Mouse (Mus musculus) stomach, embryonic 16.5 days (tissue): Measurements from ENCODE around the gene Pnlip. TPM values are rescaled to one million over a fixed set of nuclear protein-coding genes. Genes with fewer than 3 reads are reported as not detected.
A peak's percentile ranks its signal among the peaks of the same experiment; 100 is the strongest.

Source experiments
- ATAC-seq: fragments of 200-750 bp; cut with Nextera tagmentation; 2 replicates; pipeline ENCODE4 v1.8.0; 2017; ENCODE audit warnings: moderate number of reproducible peaks, moderate TSS enrichment; ENCODE audit not compliant: insufficient read depth, low FRiP score
- H3K27ac ChIP-seq: fragments of 300-500 bp; sonication (generic); 2 replicates; pipeline ENCODE4 v1.5.1; 2014; ENCODE audit warnings: low read length
- H3K27me3 ChIP-seq: fragments of 300-500 bp; sonication (generic); 2 replicates; pipeline ENCODE4 v1.6.1; 2014; ENCODE audit warnings: low read length, control low read depth, mixed read lengths; ENCODE audit not compliant: control insufficient read depth, insufficient read depth
- H3K36me3 ChIP-seq: fragments of 300-500 bp; sonication (generic); 2 replicates; pipeline ENCODE4 v1.6.1; 2014; ENCODE audit warnings: low read length; ENCODE audit not compliant: control insufficient read depth, insufficient read depth
- H3K4me1 ChIP-seq: fragments of 300-500 bp; sonication (generic); 2 replicates; pipeline ENCODE4 v1.6.1; 2014; ENCODE audit warnings: low read length, control low read depth, mixed read lengths; ENCODE audit not compliant: control insufficient read depth, insufficient read depth
- H3K4me2 ChIP-seq: fragments of 300-500 bp; sonication (generic); 2 replicates; pipeline ENCODE4 v1.6.1; 2014; ENCODE audit warnings: low read depth, low read length, mixed read lengths
- H3K4me3 ChIP-seq: fragments of 300-500 bp; sonication (generic); replicated peaks from 2 replicates; pipeline ENCODE4 v1.5.1; 2014; ENCODE audit warnings: mild to moderate bottlenecking, low read length
- H3K9ac ChIP-seq: fragments of 300-500 bp; sonication (generic); 2 replicates; pipeline ENCODE4 v1.6.1; 2014; ENCODE audit warnings: low read length
- H3K9me3 ChIP-seq: fragments of 300-500 bp; sonication (generic); replicated peaks from 2 replicates; pipeline ENCODE4 v1.6.1; 2016; ENCODE audit warnings: low read length, control low read depth; ENCODE audit not compliant: control insufficient read depth
- WGBS: fragments of 180-500 bp; shearing (Covaris S2); extraction: QIAGEN DNeasy Blood & Tissue Kit; methylation state at CpG from one replicate; pipeline ENCODE4 v1.1.7; 2014; 5-methylcytosine and 5-hydroxymethylcytosine counted together
- polyA plus RNA-seq: library from polyadenylated mRNA; unstranded; fragments of >200 nt; fragmentation: Nextera tagmentation; extraction: Ambion mirVana; gene quantifications from 2 replicates; pipeline ENCODE4 v1.2.1, GENCODE M21; 2015

Gene Pnlip
- polyA plus RNA-seq, 1 experiment from 2014 or later, result 0.49 TPM

GRCm38 (mm10) chr19:58704556-58704955 lies 52.3 kb downstream of the Pnlip start:
- Histone ChIP-seq H3K27me3 (no peaks in the 10 kb centered on the region), H3K9ac (no peak overlapping the region), H3K4me1 (no peaks in the 10 kb centered on the region), H3K4me3 (no peak overlapping the region), H3K4me2 (no peak overlapping the region), H3K36me3 (no peaks in the 10 kb centered on the region), H3K27ac (no peak overlapping the region), H3K9me3 (no peaks in the 10 kb centered on the region)
- WGBS, result 78% methylated on average over 4 of the region's 4 CpGs
- ATAC-seq, result no peak

- H3K9ac ChIP-seq, result no peak overlapping the region
Measured at GRCm38 (mm10) chr19:58708611-58709010, 56.3 kb downstream of the Pnlip start.

GRCm38 (mm10) chr19:58717925-58718324 lies 65.6 kb downstream of the Pnlip start:
- WGBS, result 66% methylated on average over 4 of the region's 4 CpGs

More at GRCm38 (mm10) chr19:58708611-58709010, 56.3 kb downstream of the Pnlip start:
- Histone ChIP-seq H3K4me1 (no peaks in the 10 kb centered on the region), H3K27me3 (no peaks in the 10 kb centered on the region), H3K9me3 (no peaks in the 10 kb centered on the region), H3K36me3 (no peaks in the 10 kb centered on the region), H3K4me3 (no peak overlapping the region), H3K27ac (no peak overlapping the region), H3K4me2 (no peak overlapping the region)
- no peak for ATAC-seq
- 75% methylated on average over 3 of the region's 3 CpGs for WGBS

GRCm38 (mm10) chr19:58720439-58720838 lies 68.1 kb downstream of the Pnlip start:
- Histone ChIP-seq H3K4me3 (no peak overlapping the region), H3K9ac (no peak overlapping the region), H3K27ac (no peak overlapping the region), H3K36me3 (no peaks in the 10 kb centered on the region), H3K4me1 (no peaks in the 10 kb centered on the region), H3K4me2 (no peak overlapping the region), H3K9me3 (no peaks in the 10 kb centered on the region), H3K27me3 (no peaks in the 10 kb centered on the region)
- no peak for ATAC-seq

More at GRCm38 (mm10) chr19:58717925-58718324, 65.6 kb downstream of the Pnlip start:
- Histone ChIP-seq H3K36me3 (no peaks in the 10 kb centered on the region), H3K9ac (no peak overlapping the region), H3K4me2 (no peak overlapping the region), H3K4me1 (no peaks in the 10 kb centered on the region), H3K4me3 (no peak overlapping the region), H3K9me3 (no peaks in the 10 kb centered on the region), H3K27me3 (no peaks in the 10 kb centered on the region), H3K27ac (no peak overlapping the region)
- ATAC-seq, result no peak

GRCm38 (mm10) chr19:58726551-58726950 lies 74.3 kb downstream of the Pnlip start:
- H3K27ac ChIP-seq, result no peak overlapping the region
- H3K9ac ChIP-seq, result no peak overlapping the region
- 72% methylated on average over 5 of the region's 5 CpGs for whole genome bisulfite sequencing
- H3K4me1 ChIP-seq, result peaks cover 9% of the 10 kb centered on the region; the same call in 1 of the 2 replicates
- no peaks in the 10 kb centered on the region for H3K27me3 ChIP-seq
- H3K4me3 ChIP-seq, result no peak overlapping the region
- H3K4me2 ChIP-seq, result no peak overlapping the region
- H3K36me3 ChIP-seq, result no peaks in the 10 kb centered on the region
- no peaks in the 10 kb centered on the region for H3K9me3 ChIP-seq
- no peak for ATAC-seq

- peak; percentile 61 for ATAC-seq
- Histone ChIP-seq H3K4me3 (no peak overlapping the region), H3K4me1 (peaks cover 9% of the 10 kb centered on the region; the same call in 1 of the 2 replicates), H3K9me3 (no peaks in the 10 kb centered on the region), H3K27ac (0 out of 2 replicates have a peak overlapping the region, but pooled peaks have one; percentile 28), H3K9ac (no peak overlapping the region), H3K36me3 (no peaks in the 10 kb centered on the region), H3K27me3 (no peaks in the 10 kb centered on the region), H3K4me2 (no peak overlapping the region)
- WGBS, result 45% methylated on average over 5 of the region's 5 CpGs
Measured at GRCm38 (mm10) chr19:58727756-58728155, 75.5 kb downstream of the Pnlip start.

GRCm38 (mm10) chr19:58728445-58729031 lies 76.2 kb downstream of the Pnlip start, which contains the start of gene Pnliprp1:
TSS of gene Pnliprp1 (plus strand) at chr19:58728887.
- ATAC-seq, result no peak
- WGBS, result 32% methylated on average over 5 of the region's 5 CpGs
- Histone ChIP-seq H3K4me1 (peaks cover 9% of the 10 kb centered on the region; the same call in 1 of the 2 replicates), H3K27me3 (no peaks in the 10 kb centered on the region), H3K27ac (0 out of 2 replicates have a peak within 1 kb of the TSS, but pooled peaks have one; percentile 28), H3K36me3 (no peaks in the 10 kb centered on the region), H3K9me3 (no peaks in the 10 kb centered on the region), H3K4me3 (no peak within 1 kb of the TSS), H3K9ac (no peak within 1 kb of the TSS), H3K4me2 (no peak within 1 kb of the TSS)

Other genes starting within 250 kb of the Pnlip start
- 26.2 and 31.1 TPM in 2 replicates for gene Gfra1, start 196.6 kb upstream of the Pnlip start, polyA plus RNA-seq
- not detected in 2 replicates for gene Ccdc172, start 140.5 kb upstream of the Pnlip start, polyA plus RNA-seq
- 3,948 and 4,083 TPM in 2 replicates for gene Pnliprp1, start 76.4 kb downstream of the Pnlip start, polyA plus RNA-seq
- 21.9 and 40.9 TPM in 2 replicates for gene Pnliprp2, start 107.2 kb downstream of the Pnlip start, polyA plus RNA-seq
- gene 1700019N19Rik, start 142.0 kb downstream of the Pnlip start, polyA plus RNA-seq, result 0.14 TPM in 1 of 2 replicates, not detected in the other